Mouse (Mus musculus): Measurements from ENCODE around the gene Plaa.

Plaa gene

DNA sequence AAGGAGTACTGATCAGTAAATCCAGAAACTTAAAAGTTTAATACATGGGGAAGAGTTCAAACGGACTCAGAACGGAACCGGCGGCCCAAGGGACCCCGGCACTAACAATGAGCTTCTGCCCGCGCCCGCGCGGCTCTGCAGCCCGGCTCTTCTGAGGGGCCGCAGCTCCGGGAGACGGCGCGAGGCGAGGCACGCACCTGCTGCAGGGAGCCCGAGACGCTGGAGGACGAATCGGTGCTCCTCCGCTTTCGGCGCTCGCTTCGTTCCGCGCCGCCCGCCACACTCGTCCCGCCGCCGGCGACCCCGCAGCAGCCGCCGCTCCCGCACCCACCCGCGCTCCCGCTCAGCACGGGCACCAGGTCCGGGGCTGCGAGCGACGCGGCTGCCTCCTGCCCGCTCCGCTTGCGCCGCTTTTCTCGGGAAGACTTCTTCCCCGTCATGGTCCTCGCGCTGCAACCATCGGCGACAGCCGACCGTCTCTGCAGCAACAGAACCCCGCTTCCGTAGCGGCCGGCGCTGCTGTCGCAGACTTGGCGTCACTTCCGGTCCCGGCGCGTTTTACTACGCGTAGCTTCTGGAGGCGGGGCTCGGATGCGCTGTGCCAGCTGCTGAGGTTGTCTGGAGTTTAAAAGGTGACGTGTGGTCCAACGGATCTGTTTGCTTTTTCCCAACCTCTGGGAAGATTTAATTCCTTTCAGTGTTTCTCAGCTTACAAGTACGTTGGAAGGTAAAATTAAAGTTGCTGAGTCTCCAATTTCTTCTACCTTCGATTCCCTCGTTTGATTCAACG, 46.6 kb downstream of the Plaa start, which contains the start of the genes Gm10306 and Caap1:
Gene Gm10306, plus strand, starts transcription at position 282 of the 790 bp plus-strand sequence.
Gene Caap1, minus strand, starts transcription at position 532 of the 790 bp plus-strand sequence.
- DNase-seq (ENCODE audit: low read depth, low spot score): peak; percentile 92

DNA sequence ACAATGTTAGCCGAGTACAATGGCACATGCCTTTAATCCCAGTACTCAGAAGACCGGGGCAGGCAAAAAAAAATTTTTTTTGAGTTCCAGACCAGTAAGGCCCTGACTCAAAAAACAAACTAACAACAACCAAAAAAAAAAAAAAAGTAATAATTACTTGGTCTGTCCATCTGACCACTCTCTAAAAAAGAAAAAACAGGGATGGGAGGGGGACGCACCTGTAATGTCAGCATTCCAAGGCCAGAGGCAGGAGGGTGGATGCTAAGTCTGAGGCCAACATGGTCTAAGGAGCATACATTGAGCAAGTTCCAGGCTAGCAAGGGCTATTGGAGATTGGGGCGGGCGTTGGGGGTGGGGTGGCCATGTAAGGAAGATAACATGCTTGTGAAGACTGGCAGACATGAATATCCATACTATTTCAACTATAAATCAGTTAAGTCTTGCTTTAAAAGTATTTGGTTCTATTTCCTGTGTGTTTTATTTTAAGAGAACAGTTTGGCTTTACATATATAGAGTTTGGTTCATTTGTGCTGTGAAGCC, 48.0 kb downstream of the Plaa start:
- DNase-seq (ENCODE audit: low read depth, low spot score): peak; percentile 14

DNA sequence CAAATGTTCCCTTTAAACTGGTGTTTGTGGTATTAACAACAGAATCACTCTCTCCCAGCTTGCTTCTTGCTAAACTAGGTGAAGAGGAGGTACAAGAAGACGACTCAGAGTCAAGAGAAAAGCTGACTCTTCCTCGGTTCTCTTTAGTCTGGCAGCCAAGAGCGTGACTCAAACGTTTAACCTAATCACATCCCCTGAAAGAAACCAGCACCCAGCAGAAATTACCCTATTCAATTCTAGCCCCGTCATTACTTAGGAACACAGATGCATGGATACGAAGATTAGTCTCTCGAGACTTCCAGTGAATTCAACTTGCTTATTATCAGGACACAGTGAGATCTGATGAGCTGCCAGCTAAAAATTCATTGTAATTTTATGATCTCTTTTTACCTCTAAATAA, 58.7 kb downstream of the Plaa start:
- no peak for DNase-seq (ENCODE audit: low read depth, low spot score)

DNA sequence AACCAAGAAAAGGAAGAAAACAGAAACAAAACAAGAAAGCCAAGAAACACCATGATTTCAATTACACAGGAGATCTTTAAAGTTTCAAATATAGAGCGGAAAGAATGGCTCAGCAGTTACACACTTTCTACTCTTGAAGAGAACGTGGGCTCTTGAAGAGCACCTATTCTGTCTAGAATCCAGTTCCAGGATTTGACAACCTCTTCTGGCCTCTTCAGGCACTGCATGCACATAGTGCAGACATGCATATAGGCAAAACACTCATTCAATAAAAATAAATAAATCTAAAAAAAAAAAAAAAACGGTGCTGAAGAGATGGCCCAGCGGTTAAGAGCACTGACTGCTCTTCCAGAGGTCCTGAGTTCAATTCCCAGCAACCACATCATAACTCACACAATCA, 60.0 kb downstream of the Plaa start:
- DNase-seq (ENCODE audit: low read depth, low spot score): peak; percentile 40

DNA sequence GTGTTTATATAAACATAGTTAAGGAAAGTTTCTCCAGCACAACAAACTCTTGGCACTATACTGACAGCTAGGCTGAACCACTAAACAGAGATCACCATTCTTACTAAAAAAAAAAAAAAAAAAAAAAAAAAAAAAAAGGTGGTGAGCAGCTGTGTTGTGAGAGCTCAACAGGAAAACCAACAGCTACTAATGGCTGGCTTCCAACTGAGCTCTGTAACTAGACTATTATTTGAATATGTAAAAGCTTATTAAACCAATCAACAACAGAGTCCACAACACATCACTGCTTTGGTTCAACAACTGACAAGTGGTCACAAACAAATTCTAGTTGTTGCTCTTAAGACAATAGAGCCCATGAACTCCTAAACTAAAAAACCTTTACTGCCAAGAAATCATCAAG, 69.8 kb downstream of the Plaa start:
- DNase-seq (ENCODE audit: low read depth, low spot score): no peak

DNA sequence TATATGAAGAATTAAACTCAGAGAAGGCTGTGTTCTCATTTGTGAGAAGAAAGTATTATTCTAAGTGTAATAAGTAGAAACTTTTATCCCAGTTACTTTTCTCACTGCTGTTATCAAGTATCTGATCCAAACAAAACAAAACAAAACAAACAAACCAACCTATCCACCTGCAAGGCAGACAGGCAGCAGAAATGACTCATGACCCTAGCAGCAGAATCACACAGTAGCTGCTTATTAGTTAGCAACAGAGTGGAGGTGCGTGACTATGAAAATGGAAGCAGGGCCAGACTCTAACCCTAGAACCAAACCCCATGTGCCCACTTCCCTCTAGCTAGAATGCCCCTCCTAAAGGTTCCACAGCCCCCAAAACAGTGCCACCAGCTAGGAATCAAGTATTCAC, 73.6 kb downstream of the Plaa start:
- no peak for DNase-seq (ENCODE audit: low read depth, low spot score)

DNA sequence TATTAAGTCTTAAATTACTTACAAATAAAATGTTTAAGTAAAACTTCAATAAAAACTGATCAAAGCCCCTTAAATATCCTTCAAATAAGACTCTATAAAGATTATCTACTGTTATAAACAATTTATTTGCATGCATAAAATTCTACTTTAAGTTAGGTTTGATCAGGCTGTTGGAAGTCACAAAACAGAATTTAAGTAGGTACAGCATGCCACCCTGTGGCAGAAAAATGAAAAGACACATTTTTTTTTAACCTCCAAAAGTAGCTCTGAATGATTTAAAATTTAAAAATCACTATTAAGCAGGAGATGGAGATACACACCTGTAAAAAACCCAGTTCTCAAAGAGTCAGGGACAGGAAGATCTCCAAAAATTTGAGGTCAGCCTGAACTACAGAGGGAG, 79.7 kb downstream of the Plaa start:
- DNase-seq (ENCODE audit: low read depth, low spot score): no peak

DNA sequence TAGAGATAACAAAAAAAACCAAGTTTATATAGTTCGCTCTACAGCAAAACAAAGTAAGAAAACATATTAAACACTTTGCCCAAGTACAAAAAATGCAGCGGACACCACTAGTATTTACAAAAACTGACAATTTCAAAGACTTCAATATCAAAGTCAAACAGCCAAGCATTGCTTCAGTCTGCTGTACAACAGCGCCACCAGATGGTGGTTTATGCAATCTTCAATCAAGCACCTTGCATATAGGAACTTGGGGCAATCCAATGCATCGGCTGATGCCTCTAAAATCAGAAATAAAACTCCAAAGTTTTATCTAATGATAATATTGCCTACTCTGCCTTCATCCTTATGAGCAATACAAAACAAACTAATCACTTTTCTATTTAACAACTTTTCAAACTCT, 85.4 kb downstream of the Plaa start:
- peak; percentile 72 for DNase-seq (ENCODE audit: low read depth, low spot score)
